Mouse (Mus musculus) stomach, embryonic 15.5 days (tissue): ENCODE measurements at regions not wholly inside any gene's neighbourhood (a gene's known extent, or its start where the extent isn't known, plus 50 kb on each side); places are given as distances from the start of the nearest gene placed in this dataset.

Experiments
- ATAC-seq: fragments of 200-750 bp; cut with Nextera tagmentation; 2 replicates; pipeline ENCODE4 v1.8.0; 2017; ENCODE audit warnings: low read depth, moderate number of reproducible peaks, moderate TSS enrichment; ENCODE audit not compliant: insufficient read depth, low FRiP score
- H3K27ac ChIP-seq: fragments of 300-500 bp; sonication (generic); 2 replicates; pipeline ENCODE4 v1.5.1; 2015; ENCODE audit warnings: mild to moderate bottlenecking, inconsistent platforms
- H3K27me3 ChIP-seq: fragments of 300-500 bp; sonication (generic); replicated peaks from 2 replicates; pipeline ENCODE4 v1.6.1; 2015; ENCODE audit warnings: inconsistent platforms
- H3K36me3 ChIP-seq: fragments of 300-500 bp; sonication (generic); 2 replicates; pipeline ENCODE4 v1.6.1; 2015; ENCODE audit warnings: inconsistent platforms
- H3K4me1 ChIP-seq: fragments of 300-500 bp; sonication (generic); 2 replicates; pipeline ENCODE4 v1.6.1; 2015; ENCODE audit warnings: inconsistent platforms
- H3K4me2 ChIP-seq: fragments of 300-500 bp; sonication (generic); 2 replicates; pipeline ENCODE4 v1.6.1; 2015; ENCODE audit warnings: mild to moderate bottlenecking, inconsistent platforms
- H3K4me3 ChIP-seq: fragments of 300-500 bp; sonication (generic); replicated peaks from 2 replicates; pipeline ENCODE4 v1.5.1; 2015; ENCODE audit warnings: inconsistent platforms
- H3K9ac ChIP-seq: fragments of 300-500 bp; sonication (generic); 2 replicates; pipeline ENCODE4 v1.6.1; 2015; ENCODE audit warnings: inconsistent platforms
- H3K9me3 ChIP-seq: fragments of 300-500 bp; sonication (generic); 2 replicates; pipeline ENCODE4 v1.6.1; 2016; ENCODE audit warnings: inconsistent platforms
- WGBS: fragments of 180-500 bp; shearing (Covaris S2); methylation state at CpG from one replicate; pipeline ENCODE4 v1.1.7; 2015; 5-methylcytosine and 5-hydroxymethylcytosine counted together

DNA sequence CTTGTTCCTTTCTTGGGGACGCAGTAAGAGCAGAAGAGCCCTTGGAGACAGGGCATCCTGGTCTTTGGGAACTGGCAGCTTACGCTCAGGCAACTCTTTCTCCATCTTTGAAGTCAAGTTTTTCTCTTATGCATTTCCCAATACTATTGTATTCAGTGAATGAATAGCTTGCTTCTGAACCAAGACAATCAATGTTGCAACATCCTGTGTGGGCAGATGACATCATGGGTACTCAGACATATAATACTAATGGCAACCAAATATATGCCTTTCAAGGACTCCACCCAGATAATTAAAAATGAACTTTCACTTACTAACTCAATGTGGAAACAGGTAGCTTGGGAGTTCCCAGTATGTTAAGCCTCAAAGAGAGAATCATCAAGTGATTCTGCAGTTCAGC is 104.6 kb downstream of the Ngf start:
- no peaks in the 10 kb centered on the region for H3K27me3 ChIP-seq
- no peaks in the 10 kb centered on the region for H3K9me3 ChIP-seq
- H3K9ac ChIP-seq, result no peak overlapping the region
- H3K27ac ChIP-seq, result no peak overlapping the region
- H3K4me3 ChIP-seq, result no peak overlapping the region
- WGBS, result 88% methylated on average over 2 of the region's 2 CpGs
- no peaks in the 10 kb centered on the region for H3K36me3 ChIP-seq
- H3K4me1 ChIP-seq, result no peaks in the 10 kb centered on the region
- no peak overlapping the region for H3K4me2 ChIP-seq
- ATAC-seq, result no peak

GRCm38 (mm10) chr3:102576896-102577295 is 107.2 kb downstream of the Ngf start:
- no peak overlapping the region for H3K27ac ChIP-seq
- H3K9ac ChIP-seq, result no peak overlapping the region
- 86% methylated on average over 2 of the region's 2 CpGs for WGBS
- no peaks in the 10 kb centered on the region for H3K9me3 ChIP-seq
- no peak overlapping the region for H3K4me3 ChIP-seq
- no peaks in the 10 kb centered on the region for H3K4me1 ChIP-seq
- H3K36me3 ChIP-seq, result no peaks in the 10 kb centered on the region
- no peak for ATAC-seq
- no peaks in the 10 kb centered on the region for H3K27me3 ChIP-seq
- no peak overlapping the region for H3K4me2 ChIP-seq

- H3K27ac ChIP-seq, result no peak overlapping the region
- no peaks in the 10 kb centered on the region for H3K9me3 ChIP-seq
- no peaks in the 10 kb centered on the region for H3K36me3 ChIP-seq
- no peak overlapping the region for H3K4me3 ChIP-seq
- 64% methylated on average over 3 of the region's 3 CpGs for WGBS
- H3K4me2 ChIP-seq, result no peak overlapping the region
- no peak for ATAC-seq
- H3K27me3 ChIP-seq, result no peaks in the 10 kb centered on the region
- no peak overlapping the region for H3K9ac ChIP-seq
- no peaks in the 10 kb centered on the region for H3K4me1 ChIP-seq
These were observed 112.1 kb downstream of the Ngf start for GRCm38 (mm10) chr3:102581830-102582229.

GRCm38 (mm10) chr3:102585136-102585535 is 115.4 kb downstream of the Ngf start:
- Histone ChIP-seq H3K9ac (no peak overlapping the region), H3K9me3 (no peaks in the 10 kb centered on the region), H3K4me2 (no peak overlapping the region), H3K4me3 (no peak overlapping the region), H3K27ac (no peak overlapping the region), H3K4me1 (no peaks in the 10 kb centered on the region), H3K27me3 (no peaks in the 10 kb centered on the region), H3K36me3 (no peaks in the 10 kb centered on the region)
- no peak for ATAC-seq
- 67% methylated on average over 2 of the region's 2 CpGs for WGBS

DNA sequence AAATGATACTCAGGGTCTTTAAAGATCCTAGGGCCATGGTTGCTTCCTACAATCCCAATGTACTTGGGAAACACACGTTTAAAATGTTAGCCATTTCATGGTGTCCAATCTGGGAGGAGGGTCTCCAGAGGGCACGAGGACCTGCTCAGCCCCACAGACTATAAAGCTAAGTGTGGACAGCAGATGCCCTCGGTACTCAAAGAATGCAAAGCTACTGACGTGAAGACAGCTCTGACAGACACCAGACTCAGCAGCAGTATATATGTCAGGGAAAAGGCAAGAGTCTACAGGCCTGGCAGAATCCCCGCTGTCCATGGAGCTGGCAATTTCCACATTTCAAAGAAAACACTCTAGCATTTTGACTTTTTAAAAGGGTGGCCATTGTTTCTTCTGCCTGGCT is 116.5 kb downstream of the Ngf start:
- Histone ChIP-seq H3K4me1 (no peaks in the 10 kb centered on the region), H3K27ac (no peak overlapping the region), H3K9ac (no peak overlapping the region), H3K27me3 (no peaks in the 10 kb centered on the region), H3K4me3 (no peak overlapping the region), H3K4me2 (no peak overlapping the region), H3K9me3 (no peaks in the 10 kb centered on the region), H3K36me3 (no peaks in the 10 kb centered on the region)
- 47% methylated on average over 5 of the region's 5 CpGs for WGBS
- ATAC-seq, result no peak

DNA sequence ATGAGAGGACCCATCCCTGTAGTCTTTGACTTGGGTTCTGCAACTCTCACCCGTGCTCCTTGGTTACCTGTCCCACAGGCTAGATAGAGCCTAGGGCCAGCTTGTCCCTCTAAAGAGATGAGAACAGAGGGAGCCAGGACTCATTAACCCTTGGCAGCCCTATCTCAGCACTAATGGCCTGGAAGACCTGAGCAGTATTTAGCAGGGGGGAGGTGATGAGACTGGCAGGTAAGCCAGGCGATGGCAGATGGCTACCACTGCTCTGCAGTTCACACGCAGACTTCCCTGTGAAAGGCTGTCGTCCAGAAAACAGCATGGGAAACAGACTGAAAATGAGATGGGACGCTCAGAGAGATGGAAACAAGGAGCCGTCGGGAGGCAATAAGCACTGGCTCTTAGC is 122.3 kb downstream of the Ngf start:
- no peak overlapping the region for H3K4me3 ChIP-seq
- no peak overlapping the region for H3K27ac ChIP-seq
- H3K9me3 ChIP-seq, result no peaks in the 10 kb centered on the region
- H3K9ac ChIP-seq, result no peak overlapping the region
- no peaks in the 10 kb centered on the region for H3K4me1 ChIP-seq
- no peaks in the 10 kb centered on the region for H3K36me3 ChIP-seq
- no peak for ATAC-seq
- no peak overlapping the region for H3K4me2 ChIP-seq
- no peaks in the 10 kb centered on the region for H3K27me3 ChIP-seq
- 77% methylated on average over 7 of the region's 7 CpGs for WGBS

DNA sequence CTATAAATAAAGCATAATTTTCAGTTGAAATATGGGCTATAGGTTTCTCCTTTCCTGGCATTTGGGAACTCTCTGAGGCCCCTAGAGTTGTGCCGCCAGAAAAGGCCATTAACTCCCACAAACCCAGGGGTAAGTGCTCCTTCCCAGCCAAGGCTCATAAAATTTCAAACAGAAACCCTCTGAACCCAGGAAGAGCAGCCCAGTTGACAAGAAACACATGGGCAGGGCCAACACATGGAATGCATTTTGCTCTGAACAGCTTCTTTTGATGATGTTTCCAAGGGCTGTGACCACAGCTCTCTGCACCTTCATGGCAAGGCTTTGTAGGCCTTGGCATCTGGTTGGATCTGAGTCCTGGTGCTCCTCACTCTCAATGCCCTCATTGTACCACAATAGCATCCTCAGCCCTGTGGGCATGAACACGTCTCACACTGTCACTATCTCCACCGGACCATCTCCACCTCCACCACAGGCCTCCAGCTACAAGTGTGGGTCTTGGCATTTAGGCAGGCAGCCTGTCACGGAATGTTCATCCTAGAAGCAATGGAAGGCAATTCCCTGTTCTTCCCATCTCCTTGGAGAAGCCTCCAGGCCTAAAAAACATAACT is 127.3 kb downstream of the Ngf start:
- H3K4me1 ChIP-seq, result no peaks in the 10 kb centered on the region
- H3K27me3 ChIP-seq, result no peaks in the 10 kb centered on the region
- H3K4me3 ChIP-seq, result no peak overlapping the region
- no peaks in the 10 kb centered on the region for H3K9me3 ChIP-seq
- H3K4me2 ChIP-seq, result no peak overlapping the region
- H3K36me3 ChIP-seq, result no peaks in the 10 kb centered on the region
- WGBS, result 80% methylated on average over 4 of the region's 4 CpGs
- H3K27ac ChIP-seq, result no peak overlapping the region
- ATAC-seq, result no peak
- no peak overlapping the region for H3K9ac ChIP-seq

GRCm38 (mm10) chr3:102599061-102599460 is 129.3 kb downstream of the Ngf start:
- WGBS, result 65% methylated on average over 7 of the region's 7 CpGs
- H3K4me2 ChIP-seq, result no peak overlapping the region
- H3K9ac ChIP-seq, result no peak overlapping the region
- H3K9me3 ChIP-seq, result no peaks in the 10 kb centered on the region
- H3K36me3 ChIP-seq, result no peaks in the 10 kb centered on the region
- H3K27ac ChIP-seq, result no peak overlapping the region
- no peak overlapping the region for H3K4me3 ChIP-seq
- H3K4me1 ChIP-seq, result no peaks in the 10 kb centered on the region
- no peaks in the 10 kb centered on the region for H3K27me3 ChIP-seq
- ATAC-seq, result no peak

GRCm38 (mm10) chr3:102602766-102603165 is 131.6 kb upstream of the Tspan2 start:
- H3K27me3 ChIP-seq, result no peaks in the 10 kb centered on the region
- H3K4me2 ChIP-seq, result no peak overlapping the region
- H3K4me3 ChIP-seq, result no peak overlapping the region
- H3K9ac ChIP-seq, result no peak overlapping the region
- H3K4me1 ChIP-seq, result no peaks in the 10 kb centered on the region
- H3K36me3 ChIP-seq, result no peaks in the 10 kb centered on the region
- no peak for ATAC-seq
- H3K27ac ChIP-seq, result no peak overlapping the region
- H3K9me3 ChIP-seq, result no peaks in the 10 kb centered on the region
- WGBS, result 89% methylated on average over 13 of the region's 13 CpGs

DNA sequence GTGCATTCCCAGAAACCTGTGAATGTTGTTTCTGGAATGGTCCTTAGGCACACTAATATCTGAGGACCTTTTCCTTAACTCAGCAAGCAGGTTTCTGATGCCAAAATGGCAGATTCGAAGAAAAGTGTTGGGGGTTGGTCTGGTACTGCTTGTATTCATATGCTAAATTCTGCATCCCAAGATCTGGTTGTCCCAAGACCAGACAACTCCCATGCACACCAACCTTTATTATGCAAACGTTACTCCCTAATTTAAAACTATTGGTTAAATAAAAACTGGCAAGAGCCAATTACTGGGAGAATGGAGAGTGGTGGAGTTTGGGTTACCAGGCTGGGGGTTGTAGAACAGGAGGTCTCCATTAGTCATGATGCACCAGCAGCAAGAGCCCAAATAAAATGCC is 129.0 kb upstream of the Tspan2 start:
- ATAC-seq, result no peak
- no peak overlapping the region for H3K4me3 ChIP-seq
- H3K27me3 ChIP-seq, result no peaks in the 10 kb centered on the region
- 77% methylated on average over 2 of the region's 2 CpGs for WGBS
- H3K4me1 ChIP-seq, result no peaks in the 10 kb centered on the region
- H3K9ac ChIP-seq, result no peak overlapping the region
- H3K27ac ChIP-seq, result no peak overlapping the region
- H3K4me2 ChIP-seq, result no peak overlapping the region
- no peaks in the 10 kb centered on the region for H3K36me3 ChIP-seq
- no peaks in the 10 kb centered on the region for H3K9me3 ChIP-seq

DNA sequence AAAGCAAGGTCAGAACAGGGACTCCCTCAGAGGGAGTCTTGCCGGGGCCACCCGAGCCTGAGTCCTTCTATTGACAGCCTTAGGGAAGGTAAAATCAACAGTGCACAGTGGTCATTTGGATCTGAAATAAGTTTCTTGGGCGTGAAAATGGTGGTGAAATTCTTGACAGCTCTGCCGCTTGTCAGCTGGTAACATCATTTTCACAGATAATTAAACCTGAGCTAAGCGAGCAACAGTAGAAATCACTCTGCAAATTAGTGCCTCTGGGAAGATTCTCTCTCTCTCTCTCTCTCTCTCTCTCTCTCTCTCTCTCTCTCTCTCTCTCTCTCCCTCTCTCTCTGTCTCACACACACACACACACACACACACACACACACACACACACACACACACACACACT is 123.4 kb upstream of the Tspan2 start:
- Histone ChIP-seq H3K4me2 (no peak overlapping the region), H3K9me3 (no peaks in the 10 kb centered on the region), H3K4me3 (no peak overlapping the region), H3K27ac (no peak overlapping the region), H3K9ac (no peak overlapping the region), H3K27me3 (no peaks in the 10 kb centered on the region), H3K4me1 (0 out of 2 replicates have a peak, but pooled peaks cover 3% of the 10 kb centered on the region), H3K36me3 (no peaks in the 10 kb centered on the region)
- no peak for ATAC-seq
- 52% methylated on average over 5 of the region's 5 CpGs for WGBS

GRCm38 (mm10) chr3:102611398-102612366 is 122.6 kb upstream of the Tspan2 start:
- WGBS, result 54% methylated on average over 18 of the region's 18 CpGs
- Histone ChIP-seq H3K27ac (no peak overlapping the region), H3K4me3 (no peak overlapping the region), H3K27me3 (no peaks in the 10 kb centered on the region), H3K9ac (no peak overlapping the region), H3K4me2 (no peak overlapping the region), H3K4me1 (0 out of 2 replicates have a peak, but pooled peaks cover 5% of the 10 kb centered on the region), H3K36me3 (no peaks in the 10 kb centered on the region), H3K9me3 (no peaks in the 10 kb centered on the region)
- no peak for ATAC-seq
